Comparison of ENCODE assay signal across 18 mouse cellular contexts in genomic region chr12:75814551-75814950, GRCm38 (mm10).
"Had no signal": no experiment of that assay in that cellular context is flagged by ENCODE, and none has a peak within 500 bp of the region (broad histone marks: within the 10 kb centered on the region; RNA-seq: fewer than 3 reads in every experiment).

No protein-coding gene starts in this region.

- H3K36me3 ChIP-seq: midbrain, embryonic 10.5 days; midbrain, embryonic 12.5 days; neural tube, embryonic 13.5 days; neural tube, embryonic 15.5 days; stomach, embryonic 15.5 days had no signal

- H3K9ac ChIP-seq: lung, embryonic 14.5 days; midbrain, embryonic 12.5 days; neural tube, embryonic 13.5 days; neural tube, embryonic 15.5 days; stomach, embryonic 15.5 days had no signal

- H3K27ac ChIP-seq: midbrain, embryonic 10.5 days; midbrain, embryonic 12.5 days; neural tube, embryonic 13.5 days; neural tube, embryonic 15.5 days; stomach, embryonic 15.5 days; stomach, postnatal 0 days had no signal

- H3K27me3 ChIP-seq: stomach, embryonic 15.5 days had no signal

- H3K4me2 ChIP-seq: lung, embryonic 14.5 days; midbrain, embryonic 12.5 days; neural tube, embryonic 13.5 days; neural tube, embryonic 15.5 days; stomach, embryonic 15.5 days had no signal

- H3K4me3 ChIP-seq: midbrain, embryonic 10.5 days; midbrain, embryonic 12.5 days; myocyte; neural tube, embryonic 13.5 days; neural tube, embryonic 15.5 days; stomach, embryonic 15.5 days had no signal

- H3K9me3 ChIP-seq: midbrain, embryonic 10.5 days; midbrain, embryonic 12.5 days; neural tube, embryonic 13.5 days; neural tube, embryonic 15.5 days; stomach, embryonic 15.5 days had no signal

- ATAC-seq: midbrain, embryonic 16.5 days had no signal

- DNase-seq: lung, adult 18-20 months; lung, embryonic 14.5 days; lung, postnatal 10 days; lung, postnatal 4 days; midbrain, embryonic 14.5 days; retina, postnatal 1 day; right cerebral cortex, postnatal 14 days; thymus, adult 2 months; thymus, postnatal 25 days; thymus, postnatal 4 days had no signal
